Mouse (Mus musculus) lung, postnatal 10 days (tissue): ENCODE data around the gene Atl1.

Experiments used
- DNase-seq: peaks from one replicate; pipeline ENCODE4 v3.0.0; 2021

Atl1 gene

DNA sequence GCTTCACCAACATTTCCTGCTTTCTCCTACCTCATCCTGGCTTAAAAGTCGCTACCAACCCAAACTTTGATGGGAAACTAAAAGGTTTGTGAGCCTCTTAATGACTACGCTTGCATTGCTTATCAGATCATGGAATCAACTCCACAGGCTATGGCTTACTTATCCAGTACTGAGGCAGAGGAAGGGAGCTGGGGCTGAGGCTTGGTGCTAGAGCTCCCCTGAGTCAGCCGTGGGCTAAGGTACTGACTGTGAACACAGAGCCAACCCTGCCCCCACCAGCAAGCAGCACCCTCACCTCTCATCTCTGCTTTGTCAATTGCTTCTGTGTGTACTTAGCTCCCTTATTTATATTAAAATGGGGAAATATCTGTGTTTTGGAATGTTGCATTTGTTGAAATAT is 55.1 kb downstream of the Atl1 start:
- no peak for DNase-seq

DNA sequence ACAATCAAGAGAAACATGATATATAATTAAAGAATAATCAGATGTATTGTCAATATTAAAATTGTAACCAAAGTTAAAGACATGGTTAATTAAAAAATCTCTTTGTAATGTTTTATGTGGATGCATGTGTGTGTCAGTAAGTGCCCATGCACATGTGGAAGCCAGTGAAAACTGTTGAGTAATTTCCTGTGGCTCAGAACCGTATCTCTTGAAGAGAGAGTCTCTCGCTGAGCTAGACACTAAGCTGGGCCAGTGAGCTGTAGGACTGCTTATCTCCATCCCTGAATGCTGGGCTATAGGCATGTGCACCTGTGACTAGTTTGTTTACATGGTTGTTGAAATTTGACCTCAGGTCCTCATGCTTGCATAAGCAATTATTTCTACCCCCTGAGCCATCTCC is 65.0 kb downstream of the Atl1 start:
- DNase-seq: no peak

DNA sequence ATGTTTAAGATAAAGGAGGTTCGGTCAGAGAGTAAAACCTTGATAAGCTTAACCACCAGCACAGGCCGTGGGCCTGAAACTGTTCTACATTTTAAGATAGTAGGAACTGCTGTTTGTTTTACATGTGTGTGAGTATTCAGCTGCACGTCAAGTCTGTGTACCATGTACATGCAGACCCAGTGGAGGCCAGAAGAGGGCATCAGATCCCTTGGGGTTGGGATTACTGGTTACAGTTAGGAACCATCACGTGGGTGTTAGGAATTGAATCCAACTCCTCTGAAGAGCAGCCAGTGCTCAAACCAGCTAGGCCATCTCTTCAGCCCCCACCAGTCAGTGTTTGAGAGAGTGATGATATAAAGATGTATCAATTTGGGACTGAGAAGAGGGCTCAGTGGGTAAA is 70.1 kb downstream of the Atl1 start:
- peak; percentile 88 for DNase-seq

DNA sequence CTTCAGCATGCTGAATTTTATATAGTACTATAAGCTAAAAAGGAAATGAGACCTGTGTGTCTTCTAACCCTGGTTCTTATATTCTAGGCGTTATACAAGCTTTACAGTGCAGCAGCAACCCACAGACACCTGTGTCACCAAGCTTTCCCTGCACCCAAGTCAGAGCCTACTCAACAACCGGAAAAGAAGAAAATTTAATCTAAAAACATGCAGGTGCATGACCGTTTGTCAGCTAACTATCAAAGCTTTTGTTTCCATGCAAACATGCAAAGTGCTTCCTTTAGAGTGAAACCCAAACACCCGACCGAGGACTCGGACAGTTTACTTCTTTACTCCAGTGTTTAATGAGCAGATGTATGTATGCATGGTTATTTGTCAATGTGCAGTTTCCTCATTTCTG is 70.7 kb downstream of the Atl1 start:
- DNase-seq: no peak

DNA sequence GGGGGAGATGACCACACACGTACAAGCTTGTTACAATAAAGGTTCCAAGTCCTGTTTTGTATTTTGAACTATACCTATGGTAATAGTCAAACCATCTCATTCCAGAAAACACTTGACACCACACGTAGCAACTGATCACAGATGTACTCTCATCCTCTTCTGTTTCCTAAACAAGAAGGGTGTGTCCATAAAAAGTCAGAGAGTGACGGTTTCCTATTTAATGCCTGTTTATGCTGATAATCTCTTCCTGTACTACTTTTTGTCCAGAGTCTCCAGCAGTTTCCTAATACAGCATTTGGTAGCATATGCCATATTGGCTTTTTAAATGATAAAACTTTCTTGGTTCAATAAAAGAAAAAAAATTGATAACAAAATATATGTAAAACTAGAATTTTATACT is 73.2 kb downstream of the Atl1 start:
- DNase-seq: no peak

DNA sequence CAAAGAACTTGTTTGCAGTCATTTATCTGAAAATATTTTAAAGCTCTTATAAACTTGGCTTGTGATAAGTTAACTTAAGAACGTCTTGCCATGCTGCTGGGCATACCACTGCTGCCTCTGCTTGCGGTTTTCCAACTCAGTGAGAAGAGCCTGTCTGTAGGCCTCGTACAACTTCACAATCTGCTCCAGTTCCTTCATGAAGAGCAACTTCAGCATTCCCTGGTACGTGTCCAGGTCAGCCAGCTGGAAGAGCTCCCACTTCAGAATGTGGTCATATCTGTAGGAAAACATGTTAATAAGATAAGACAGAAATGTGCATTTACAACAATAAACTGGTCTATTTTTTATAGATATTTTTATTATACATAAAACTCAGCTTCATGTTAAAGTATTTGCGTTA is 73.7 kb downstream of the Atl1 start:
- DNase-seq: peak; percentile 59

DNA sequence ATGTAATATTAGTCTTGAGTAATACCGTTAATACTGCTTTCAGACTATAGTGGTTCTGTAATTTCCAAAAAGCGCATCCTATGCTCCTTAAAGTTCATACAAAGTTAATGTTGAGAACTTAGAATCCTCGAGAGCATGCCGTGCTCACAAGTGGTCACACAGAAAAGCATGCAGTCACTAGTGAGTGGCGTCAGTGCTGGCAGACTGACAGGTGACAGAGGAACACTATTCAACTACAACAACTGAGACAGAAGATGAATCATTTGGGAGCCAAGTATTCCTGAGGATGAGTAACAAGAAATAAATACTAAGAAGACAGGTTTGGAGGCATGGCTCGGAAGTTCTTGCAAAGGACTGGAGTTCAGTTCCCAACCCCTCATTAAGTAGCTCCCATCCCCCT is 74.7 kb downstream of the Atl1 start:
- DNase-seq: no peak

DNA sequence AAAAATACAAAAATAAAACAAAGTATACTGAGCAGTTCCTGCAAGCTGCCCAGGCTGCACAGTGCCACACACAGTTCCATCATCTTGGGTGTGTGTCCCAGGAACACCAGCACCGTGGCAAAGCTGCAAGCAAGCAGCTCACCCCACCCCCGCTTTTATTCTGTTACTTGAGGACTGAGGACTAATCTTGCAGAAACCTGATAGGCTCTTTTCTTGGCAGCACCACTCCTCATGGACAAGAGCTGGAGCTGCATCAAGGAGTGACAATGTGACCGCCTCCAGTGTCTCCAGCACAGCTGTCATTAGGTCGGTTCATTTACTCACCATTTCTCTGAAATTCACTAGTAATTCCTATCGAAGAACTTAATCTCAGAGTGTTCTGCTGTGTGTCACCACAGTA is 75.7 kb downstream of the Atl1 start:
- peak; percentile 12 for DNase-seq

DNA sequence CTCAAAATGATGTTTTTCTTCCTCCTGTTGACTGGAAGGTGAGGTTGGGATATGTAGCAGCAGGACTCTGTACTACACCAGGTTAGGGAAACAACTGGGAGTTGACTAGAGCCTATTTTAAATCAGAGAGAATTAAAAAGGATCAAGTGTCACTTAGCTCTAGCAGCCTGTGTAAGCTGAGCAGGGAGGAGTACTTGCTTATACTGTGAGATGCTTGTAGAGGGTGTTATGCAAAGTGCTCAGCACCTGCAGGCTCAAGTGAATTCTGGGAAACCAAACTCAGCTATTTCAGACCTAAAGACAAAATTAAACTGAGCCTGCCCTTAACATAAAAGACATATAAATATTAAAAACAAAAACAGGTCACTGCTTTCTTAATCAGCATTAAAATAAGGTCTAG is 81.3 kb downstream of the Atl1 start:
- no peak for DNase-seq

DNA sequence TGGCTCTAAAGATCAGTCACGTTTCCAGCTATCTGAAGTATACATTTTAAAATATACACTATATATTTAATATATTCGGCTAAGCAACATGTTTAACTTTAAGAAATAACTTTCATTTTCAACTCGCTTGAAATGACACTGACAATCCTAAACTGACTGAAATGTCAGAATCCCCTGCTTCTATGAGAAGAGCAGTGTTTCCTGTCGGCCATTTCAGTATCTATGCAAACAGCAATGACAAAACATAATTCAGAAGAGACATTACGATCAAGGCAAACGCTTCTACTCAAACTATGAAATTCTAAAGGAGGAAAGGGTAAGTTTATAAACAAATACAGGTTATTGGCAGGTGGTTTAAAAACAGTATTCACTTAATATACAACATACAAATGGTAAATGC is 84.3 kb downstream of the Atl1 start:
- no peak for DNase-seq

DNA sequence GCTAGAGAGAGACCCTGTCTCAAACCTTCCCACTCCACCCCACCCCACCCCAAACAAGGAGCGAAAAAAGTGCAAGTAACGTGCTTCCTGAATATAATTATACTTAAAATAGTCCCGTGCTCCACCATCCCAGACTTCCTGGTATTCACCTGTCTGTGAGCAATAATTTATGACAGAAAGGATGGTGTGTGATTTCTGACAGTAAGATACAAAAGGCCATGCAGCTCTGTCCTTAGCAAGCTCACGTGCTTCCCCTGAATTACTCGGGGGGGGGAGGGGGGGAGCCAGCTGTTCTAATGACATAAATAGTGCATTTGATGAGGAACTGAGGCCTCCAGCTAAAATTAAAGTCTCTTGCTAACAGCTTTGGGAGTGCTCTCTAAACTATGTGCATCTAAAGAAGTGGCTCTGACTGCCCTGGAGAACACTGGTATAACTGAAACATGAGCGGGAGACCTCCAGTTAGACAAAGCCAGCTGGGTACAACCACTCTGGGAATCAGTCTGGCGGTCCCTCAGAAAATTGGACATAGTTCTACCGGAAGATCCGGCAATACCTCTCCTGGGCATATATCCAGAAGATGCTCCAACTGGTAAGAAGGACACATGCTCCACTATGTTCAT is 85.1 kb downstream of the Atl1 start:
- DNase-seq: no peak

DNA sequence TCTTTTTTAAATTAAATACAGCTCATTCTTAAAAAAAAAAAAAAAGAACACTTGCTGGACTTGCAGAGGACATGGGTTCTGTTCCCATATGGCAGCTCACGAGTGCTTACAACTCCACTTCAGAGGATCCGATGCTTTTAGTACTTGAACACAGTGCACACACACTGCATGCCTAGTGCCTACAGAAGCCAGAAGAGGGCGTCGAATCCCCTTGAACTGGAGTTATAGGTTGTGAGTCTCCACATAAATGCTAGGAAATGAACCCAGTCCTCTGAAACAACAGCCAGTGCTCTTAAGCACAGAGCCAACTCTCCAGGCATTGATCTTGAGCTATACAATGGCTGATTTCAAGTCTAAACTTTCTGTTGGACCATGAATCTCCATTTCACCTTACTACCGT is 90.5 kb downstream of the Atl1 start:
- peak; percentile 36 for DNase-seq

DNA sequence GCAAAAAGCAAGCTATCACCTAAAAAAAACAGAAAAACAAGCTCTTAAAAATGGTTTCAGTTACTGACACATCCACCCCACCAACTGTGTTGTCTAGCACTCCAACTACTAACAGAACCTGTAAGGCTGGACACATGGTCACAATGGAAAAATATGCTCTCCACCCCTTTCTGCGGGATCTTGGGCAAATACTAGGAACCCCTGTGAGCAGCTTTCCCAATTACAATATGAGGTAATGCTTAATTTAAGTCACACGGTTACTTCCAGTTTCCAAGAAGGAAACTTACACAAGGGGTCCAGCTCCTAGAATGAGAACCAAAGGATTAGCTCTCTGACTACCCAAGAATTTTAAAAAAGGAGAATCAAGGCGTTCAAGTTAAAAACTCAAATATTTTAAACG is 93.1 kb downstream of the Atl1 start:
- DNase-seq: peak; percentile 27

DNA sequence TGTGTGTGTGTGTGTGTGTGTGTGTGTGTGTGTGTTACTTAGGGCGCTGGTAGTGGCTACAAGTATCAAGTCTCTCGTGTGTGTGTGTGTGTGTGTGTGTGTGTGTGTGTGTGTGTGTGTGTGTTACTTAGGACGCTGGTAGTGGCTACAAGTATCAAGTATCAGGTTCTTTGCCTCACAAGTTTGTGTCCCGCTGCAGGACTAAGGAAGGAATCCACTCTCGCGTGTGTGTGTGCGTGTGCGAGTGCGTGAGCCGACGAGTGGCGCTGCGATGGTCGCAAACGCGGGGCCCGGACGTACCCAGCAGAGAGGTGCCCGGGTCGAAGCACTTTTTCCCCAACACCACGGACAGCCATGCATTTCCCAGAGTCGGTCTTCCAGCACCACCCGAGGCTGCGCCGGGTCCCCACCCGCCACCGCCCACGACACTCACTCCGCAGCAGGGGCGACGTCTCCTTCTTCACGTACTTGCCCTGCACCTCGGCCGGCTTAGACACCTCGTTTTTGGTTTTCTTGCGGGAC is 93.9 kb downstream of the Atl1 start:
- peak; percentile 54 for DNase-seq

DNA sequence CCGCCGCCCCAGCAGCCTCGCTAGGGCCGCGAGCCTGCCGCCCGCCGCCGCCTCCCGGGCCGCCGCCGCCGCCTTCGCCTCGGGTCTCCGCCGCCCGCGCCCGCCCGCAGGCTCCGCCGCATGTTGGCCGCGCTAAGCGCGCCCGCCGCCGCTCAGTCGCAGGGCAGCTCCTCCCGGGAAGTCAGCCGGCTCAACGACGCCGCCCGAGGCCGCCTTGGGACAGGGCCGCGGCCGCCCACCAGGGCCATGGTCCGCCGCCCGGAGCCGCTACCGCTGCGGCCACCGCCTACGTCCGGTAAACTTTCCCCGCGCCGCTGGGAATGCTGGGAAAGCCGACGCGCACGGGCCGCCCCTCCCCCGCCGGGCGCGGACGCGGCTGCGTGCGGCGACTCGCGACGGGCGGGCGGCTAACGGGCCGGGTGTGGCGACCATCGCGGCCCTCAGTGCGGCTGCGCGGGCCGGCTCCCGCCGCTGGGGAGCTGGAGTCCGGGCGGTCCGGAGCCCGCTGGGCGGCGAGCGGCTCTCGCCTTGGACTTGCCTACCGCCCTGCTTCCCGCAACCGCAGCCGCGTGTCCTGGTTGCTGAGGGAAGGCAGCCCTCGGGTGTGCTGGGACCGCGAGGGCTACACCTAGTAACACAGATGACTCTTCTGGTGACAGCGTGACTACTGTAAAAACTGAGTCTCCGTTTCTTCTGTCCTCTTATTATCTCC is 94.5 kb downstream of the Atl1 start, which contains the start of gene Sav1:
TSS of gene Sav1 (minus strand) at position 217 of the 712 bp plus-strand sequence.
- DNase-seq: peak; percentile 92

DNA sequence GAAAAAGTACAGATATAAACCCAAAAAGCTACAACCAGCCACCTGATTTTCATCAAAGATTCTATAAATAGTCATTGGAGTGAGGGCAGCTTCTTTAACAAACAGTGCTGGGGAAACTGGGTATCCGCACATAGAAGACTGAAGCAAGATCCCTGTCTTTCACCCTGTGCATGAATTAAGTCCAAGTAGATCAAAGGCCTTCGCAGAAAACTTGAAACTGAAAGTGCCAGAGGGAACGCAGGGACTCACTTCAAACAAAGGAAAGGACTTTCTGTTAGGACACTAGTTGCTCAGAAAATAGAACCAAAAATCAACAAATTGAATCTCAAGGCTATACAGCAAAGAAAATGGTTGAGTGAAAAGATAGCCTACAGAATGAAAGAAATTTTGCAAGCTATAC is 103.0 kb downstream of the Atl1 start:
- no peak for DNase-seq

DNA sequence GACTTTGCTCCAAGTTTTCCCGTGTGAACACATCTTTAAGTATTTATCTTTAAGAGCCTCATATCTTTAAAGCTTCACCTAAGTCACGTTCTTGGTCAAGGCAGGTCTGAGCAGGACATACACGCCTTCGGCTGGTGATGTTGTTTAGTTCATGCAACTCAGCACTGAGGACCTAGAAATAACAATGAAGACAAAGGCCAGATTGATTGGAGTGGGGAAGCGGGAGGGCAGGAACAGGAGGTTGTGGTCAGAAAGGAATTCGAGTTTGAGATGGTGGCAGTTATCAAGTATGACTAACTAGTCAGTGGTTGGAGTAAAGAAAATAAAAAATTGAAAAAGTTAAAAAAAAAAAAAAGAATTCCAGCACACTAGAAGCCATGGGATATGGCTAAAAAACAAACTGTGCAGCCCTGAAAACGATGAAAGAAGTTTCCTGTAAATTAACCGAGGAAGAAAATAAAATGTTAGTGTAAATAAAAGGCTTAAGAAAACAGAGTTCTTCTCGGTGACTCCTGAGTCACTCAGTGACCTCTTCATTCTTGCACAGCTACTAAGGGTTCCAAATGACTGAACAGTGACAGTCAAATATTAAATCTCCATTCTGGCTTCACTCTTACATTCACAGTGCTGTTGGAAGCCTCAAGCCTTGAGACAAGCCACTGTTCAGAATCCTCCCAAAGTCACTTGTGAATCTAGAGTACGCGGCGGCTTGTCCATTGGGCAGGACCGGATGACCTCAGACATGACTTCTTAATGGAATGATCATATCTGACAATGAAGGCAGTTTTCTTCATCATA is 106.0 kb downstream of the Atl1 start:
- no peak for DNase-seq

DNA sequence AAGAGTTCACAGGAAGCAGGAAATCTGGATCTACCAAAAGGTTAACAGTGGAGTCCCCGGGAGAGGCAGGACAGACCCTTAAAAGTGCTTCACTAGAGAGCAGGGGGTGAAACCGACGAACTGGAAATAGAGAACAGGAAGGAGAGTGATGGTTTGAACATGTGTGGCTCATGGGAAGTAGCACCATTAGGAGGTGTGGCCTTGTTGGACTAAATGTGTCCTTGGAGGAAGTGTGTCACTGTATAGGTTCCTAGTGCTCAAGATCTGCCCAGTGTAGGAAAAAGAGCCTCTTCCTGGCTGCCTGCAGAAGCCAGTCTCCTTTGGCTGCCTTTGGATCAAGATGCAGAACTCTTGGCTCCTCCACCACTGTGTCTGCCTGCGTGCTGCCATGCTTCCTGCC is 112.7 kb downstream of the Atl1 start:
- DNase-seq: no peak

DNA sequence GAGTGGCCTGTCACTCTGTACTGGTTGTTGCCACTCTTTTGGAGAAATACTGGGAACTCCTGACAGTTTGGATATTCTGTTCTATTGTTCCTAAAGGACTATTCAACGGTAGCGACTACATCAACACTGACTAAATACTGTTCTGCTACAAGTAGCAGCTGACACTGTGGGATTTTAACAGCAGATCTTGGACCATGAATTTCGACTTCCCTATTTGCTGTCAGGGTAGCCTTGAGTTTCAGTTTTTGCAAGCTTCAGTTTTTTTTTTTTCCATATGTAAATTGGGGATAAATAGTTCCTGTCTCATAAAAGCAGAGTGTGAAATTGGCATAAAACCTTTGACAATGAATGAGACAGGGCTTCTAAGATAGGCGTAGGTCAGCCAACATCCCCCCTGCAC is 117.9 kb downstream of the Atl1 start:
- DNase-seq: no peak

DNA sequence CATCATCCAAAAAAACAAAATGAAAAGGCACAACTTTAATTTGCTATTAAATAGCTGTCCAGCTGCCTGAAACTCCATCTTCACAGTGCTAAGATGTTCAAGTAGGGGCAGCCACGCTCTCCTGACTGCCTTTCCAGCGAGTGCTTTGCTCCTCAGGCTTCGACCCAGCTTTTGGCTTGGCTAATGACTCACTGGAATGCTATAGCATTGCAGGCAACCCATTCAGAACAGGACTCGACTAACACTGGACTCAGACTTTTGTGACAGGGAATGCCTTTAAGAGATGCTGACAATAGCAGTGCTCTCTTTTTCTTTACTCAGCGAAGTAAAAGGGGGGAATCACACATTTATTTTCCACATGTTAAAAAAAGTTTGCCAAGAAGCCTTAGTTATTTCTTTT is 119.3 kb downstream of the Atl1 start:
- no peak for DNase-seq

DNA sequence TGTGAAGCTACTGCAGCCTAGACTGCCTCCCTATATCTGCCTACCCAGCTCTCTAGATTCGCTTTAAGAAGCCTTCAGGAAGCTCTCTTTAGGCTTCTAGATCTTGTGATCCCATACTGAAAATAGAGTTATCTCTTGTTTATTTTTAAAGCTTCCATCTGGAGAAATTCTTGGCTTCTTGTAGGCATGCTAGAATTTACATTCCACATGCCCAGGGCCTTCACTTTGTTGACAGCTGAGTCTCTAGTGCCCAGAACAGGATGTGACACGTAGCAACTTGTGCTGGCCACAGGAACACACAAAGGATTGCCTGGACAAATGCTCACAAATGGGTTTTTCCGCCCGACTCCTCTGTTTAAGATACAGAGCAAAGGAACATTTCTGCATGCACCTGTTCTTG is 123.5 kb downstream of the Atl1 start:
- DNase-seq: peak; percentile 53
